ENCODE assay signal across 11 mouse cellular contexts in genomic region chr2:136682146-136682860, GRCm38 (mm10). TPM values are rescaled to one million over a fixed set of nuclear protein-coding genes. Genes with fewer than 3 reads are reported as not detected.
A peak's percentile ranks its signal among the peaks of the same experiment; 100 is the strongest.
DNase-seq lines count a peak whose midpoint lies in the region; ATAC-seq and TF ChIP-seq lines count a peak whose summit lies in the region.
"Had no signal": no experiment of that assay in that cellular context is flagged by ENCODE, and none has a peak within 500 bp of the region (broad histone marks: within the 10 kb centered on the region; RNA-seq: fewer than 3 reads in every experiment).

No protein-coding gene starts in this region.

- TF ChIP-seq POLR2A in lung, adult 2 months (IDR thresholded peaks at IDR 0.05; ENCODE audit: borderline replicate concordance, extremely low read depth, low read depth, low read length): no peak

- no peaks in the 10 kb centered on the region for H3K27me3 ChIP-seq in lung, embryonic 14.5 days (ENCODE audit: insufficient read depth, low read length)
- H3K27me3 ChIP-seq in heart, embryonic 10.5 days (ENCODE audit: insufficient read depth, poor library complexity, severe bottlenecking): no peaks in the 10 kb centered on the region

- 51% methylated on average over 11 of the region's 11 CpGs for WGBS in lung, embryonic 14.5 days
- WGBS in lung, adult 2 months: 50% methylated on average over 11 of the region's 11 CpGs
- WGBS in heart, embryonic 10.5 days: 66% methylated on average over 11 of the region's 11 CpGs

- no peak for ATAC-seq in lung, embryonic 14.5 days (ENCODE audit: insufficient read depth)
- ATAC-seq: inflammation-experienced regulatory T-cells, adult 6 months had no signal

- no peaks in the 10 kb centered on the region for H3K9me3 ChIP-seq in lung, embryonic 14.5 days (ENCODE audit: low read depth, low read length)
- H3K9me3 ChIP-seq in heart, embryonic 10.5 days: no peaks in the 10 kb centered on the region

- no peaks in the 10 kb centered on the region for H3K36me3 ChIP-seq in lung, embryonic 14.5 days (ENCODE audit: insufficient read depth)
- H3K36me3 ChIP-seq in heart, embryonic 10.5 days: no peaks in the 10 kb centered on the region
- H3K36me3 ChIP-seq: G1E had no signal

- TF ChIP-seq CTCF in lung, embryonic 14.5 days (IDR thresholded peaks at IDR 0.05; ENCODE audit: low read depth): no peak
- TF ChIP-seq CTCF in lung, adult 2 months (IDR thresholded peaks at IDR 0.05; ENCODE audit: insufficient read depth, low read length): no peak

- H3K4me1 ChIP-seq in lung, embryonic 14.5 days (ENCODE audit: insufficient read depth): peaks cover 9% of the 10 kb centered on the region; the same call in 1 of the 2 replicates
- H3K4me1 ChIP-seq in lung, adult 2 months (ENCODE audit: control insufficient read depth, insufficient read depth, low read length): no peaks in the 10 kb centered on the region
- H3K4me1 ChIP-seq in heart, embryonic 10.5 days: peaks cover 22% of the 10 kb centered on the region

- DNase-seq in lung, embryonic 14.5 days: peak; percentile 67
- no peak for DNase-seq in lung, adult 2 months
- DNase-seq in adrenal gland, adult 8-10 months: peak; percentile 61
- no peak for DNase-seq in heart, embryonic 10.5 days (ENCODE audit: low spot score)
- DNase-seq in lung, postnatal 25 days (ENCODE audit: low spot score): peak; percentile 16
- no peak for DNase-seq in frontal cortex, postnatal 14 days (ENCODE audit: low spot score in 2 of 2)
- DNase-seq in ovary, postnatal 10 days (ENCODE audit: low spot score): no peak

- no peak overlapping the region for H3K9ac ChIP-seq in lung, embryonic 14.5 days

- H3K4me2 ChIP-seq in lung, embryonic 14.5 days: no peak overlapping the region

- H3K27ac ChIP-seq in lung, embryonic 14.5 days (ENCODE audit: low read depth): no peak overlapping the region
- H3K27ac ChIP-seq in heart, embryonic 10.5 days: 0 out of 2 replicates have a peak overlapping the region, but pooled peaks have one; percentile 22
- H3K27ac ChIP-seq: left cerebral cortex, adult 2 months had no signal

- H3K4me3 ChIP-seq in lung, embryonic 14.5 days (ENCODE audit: low read depth, low read length): no peak overlapping the region
- no peak overlapping the region for H3K4me3 ChIP-seq in lung, adult 2 months (replicated peaks; ENCODE audit: extremely low read depth, low read depth, low read length)
- H3K4me3 ChIP-seq in heart, embryonic 10.5 days: no peak overlapping the region
- H3K4me3 ChIP-seq: left cerebral cortex, adult 2 months had no signal

RNA-seq across cellular contexts. Expression of gene Snap25, which starts 30.9 kb away (rescaled TPM):
- 1.2 and 1.6 TPM in 2 replicates for polyA plus RNA-seq in lung, embryonic 14.5 days (2014; fragmentation: Nextera tagmentation; extraction: Ambion mirVana)
- polyA plus RNA-seq in lung, adult 2 months (2012; rRNA removed): 0.22 and 0.24 TPM in 2 replicates
- 10 to 100 TPM; 43.7 to 80.6 (median 62.5) TPM for total RNA-seq in adrenal gland, adult 8-10 months (2022)
- 0.97 and 2.1 TPM in 2 replicates for polyA plus RNA-seq in heart, embryonic 10.5 days (2016; fragmentation: Nextera tagmentation; extraction: Ambion mirVana)
- polyA plus RNA-seq: G1E; inflammation-experienced regulatory T-cells, adult 6 months; testis, adult 2 months had no signal

Comparison
In these comparisons a context has a peak if more than half of its experiments do, and no peak if none do; other contexts are left out.
1. DNase-seq: peak in lung, embryonic 14.5 days (single experiment), adrenal gland, adult 8-10 months (single experiment) and lung, postnatal 25 days (single experiment); none in lung, adult 2 months (single experiment), heart, embryonic 10.5 days (single experiment), frontal cortex, postnatal 14 days (0 of 2) and ovary, postnatal 10 days (single experiment).